ENCODE assay signal across 12 mouse cellular contexts in the genomic region with DNA sequence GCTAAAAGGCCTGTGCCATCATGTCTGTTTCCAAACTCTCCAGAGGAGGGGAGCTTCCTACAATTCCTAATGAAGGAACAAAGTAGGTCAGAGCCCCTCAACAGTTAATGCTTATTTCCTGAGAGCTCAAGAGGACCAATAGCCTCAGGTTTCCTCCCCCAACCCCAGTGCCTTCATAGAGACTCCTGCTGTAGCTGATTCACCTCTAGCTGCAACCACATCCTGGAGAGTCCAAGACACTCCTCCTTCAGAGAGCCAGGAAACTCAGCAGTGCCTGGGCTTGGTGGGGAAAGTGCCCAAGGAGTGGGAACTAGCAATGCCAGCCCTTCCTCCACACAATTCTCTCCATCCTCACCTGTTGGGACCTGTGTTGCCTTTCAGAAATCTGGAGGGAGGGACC. TPM values are rescaled to one million over a fixed set of nuclear protein-coding genes. Genes with fewer than 3 reads are reported as not detected.
A peak's percentile ranks its signal among the peaks of the same experiment; 100 is the strongest.
DNase-seq lines count a peak whose midpoint lies in the region; ATAC-seq and TF ChIP-seq lines count a peak whose summit lies in the region.
"Had no signal": no experiment of that assay in that cellular context is flagged by ENCODE, and none has a peak within 500 bp of the region (broad histone marks: within the 10 kb centered on the region; RNA-seq: fewer than 3 reads in every experiment).

No protein-coding gene starts in this region.

- H3K79me2 ChIP-seq in heart, adult 2 months (replicated peaks; ENCODE audit: control insufficient read depth, insufficient read depth, low read length): no peaks in the 10 kb centered on the region

- TF ChIP-seq EP300 in heart, adult 2 months (IDR thresholded peaks at IDR 0.05; ENCODE audit: insufficient read depth, low read depth, low read length): no peak

- peaks cover 60% of the 10 kb centered on the region for H3K4me1 ChIP-seq in heart, embryonic 10.5 days
- no peaks in the 10 kb centered on the region for H3K4me1 ChIP-seq in heart, adult 2 months (ENCODE audit: control insufficient read depth, insufficient read depth, low read length)
- H3K4me1 ChIP-seq in thymus, adult 2 months (replicated peaks; ENCODE audit: control insufficient read depth, insufficient read depth, low read length): no peaks in the 10 kb centered on the region

- H3K9me3 ChIP-seq in heart, embryonic 10.5 days: no peaks in the 10 kb centered on the region

- no peak for TF ChIP-seq CTCF in heart, adult 2 months (IDR thresholded peaks at IDR 0.05)
- no peak for TF ChIP-seq CTCF in left cerebral cortex, adult 2 months (IDR thresholded peaks at IDR 0.05)
- TF ChIP-seq CTCF in Patski (IDR thresholded peaks at IDR 0.05): no peak
- TF ChIP-seq CTCF in thymus, adult 2 months (IDR thresholded peaks at IDR 0.05; ENCODE audit: borderline replicate concordance, control insufficient read depth, extremely low read depth, insufficient read depth, low read length, poor library complexity): no peak

- CTCF ChIA-PET in Patski (lab: Charles Lee): interaction anchor here (0.7 to 1.8 kb wide), 6 partner anchors 20 to 36 kb away, joined by 3 to 5 read pairs (median 4); no protein-coding TSS in a partner anchor

- H3K36me3 ChIP-seq in heart, embryonic 10.5 days: no peaks in the 10 kb centered on the region
- no peaks in the 10 kb centered on the region for H3K36me3 ChIP-seq in heart, adult 2 months (ENCODE audit: control insufficient read depth, insufficient read depth, low read length)
- no peaks in the 10 kb centered on the region for H3K36me3 ChIP-seq in thymus, adult 2 months (ENCODE audit: control insufficient read depth, insufficient read depth, low read length)

- POLR2A ChIA-PET in Patski (lab: Charles Lee): interaction anchor here (0.9 kb wide), 1 partner anchor 692 kb away, joined by 3 read pairs; no protein-coding TSS in a partner anchor

- peak overlapping the region; percentile 25; the same call in 1 of the 2 replicates for H3K4me3 ChIP-seq in heart, embryonic 10.5 days
- no peak overlapping the region for H3K4me3 ChIP-seq in heart, adult 2 months
- no peak overlapping the region for H3K4me3 ChIP-seq in left cerebral cortex, adult 2 months
- no peak overlapping the region for H3K4me3 ChIP-seq in thymus, adult 2 months (ENCODE audit: control insufficient read depth, insufficient read depth, low read length)

- H3K27me3 ChIP-seq in heart, embryonic 10.5 days (ENCODE audit: insufficient read depth, poor library complexity, severe bottlenecking): peaks cover 43% of the 10 kb centered on the region
- no peaks in the 10 kb centered on the region for H3K27me3 ChIP-seq in heart, adult 2 months (ENCODE audit: control insufficient read depth, insufficient read depth, low read length)
- H3K27me3 ChIP-seq in Patski: no peaks in the 10 kb centered on the region
- no peaks in the 10 kb centered on the region for H3K27me3 ChIP-seq in thymus, adult 2 months (ENCODE audit: control insufficient read depth, insufficient read depth, low read length)

- in situ Hi-C loops in Patski (cut with MboI; ENCODE audit: low pct_unique_long_range_greater_than_20kb): no loop called here

- peak; percentile 65 for ATAC-seq in Patski
- ATAC-seq: hindbrain, embryonic 16.5 days had no signal

- intact Hi-C loops in heart, adult 2 months (cut with DNase I): no loop called here
- intact Hi-C loops in left cerebral cortex, adult 2 months (cut with DNase I): loop anchor here (2.0 kb wide), 1 partner anchor 34 kb away; no protein-coding TSS in a partner anchor
- intact Hi-C loops in left cerebral cortex, postnatal 36 days (cut with DNase I): no loop called here

- peak overlapping the region; percentile 80 for H3K27ac ChIP-seq in heart, embryonic 10.5 days
- no peak overlapping the region for H3K27ac ChIP-seq in heart, adult 2 months
- H3K27ac ChIP-seq in left cerebral cortex, adult 2 months: peak overlapping the region; percentile 83
- no peak overlapping the region for H3K27ac ChIP-seq in thymus, adult 2 months (ENCODE audit: control insufficient read depth, insufficient read depth, low read length)

- H3K9ac ChIP-seq in heart, adult 2 months (ENCODE audit: low read depth, low read length): no peak overlapping the region

- DNase-seq in heart, embryonic 10.5 days (ENCODE audit: low spot score): no peak
- no peak for DNase-seq in heart, adult 2 months
- no peak for DNase-seq in left cerebral cortex, adult 2 months (ENCODE audit: extremely low spot score in 1 of 2, low spot score in 2 of 2)
- DNase-seq in left cerebral cortex, postnatal 36 days (ENCODE audit: low spot score in 2 of 2): no peak
- DNase-seq in Patski (ENCODE audit: low read depth, low spot score): no peak
- DNase-seq in thymus, adult 2 months: peak; percentile 59
- DNase-seq in layer of hippocampus, adult 18-20 months (ENCODE audit: low spot score in 2 of 2): no peak
- no peak for DNase-seq in cerebellum, postnatal 25 days
- DNase-seq: adrenal gland, postnatal 10 days; gastrocnemius, postnatal 14 days; lung, postnatal 4 days had no signal

- no peak for TF ChIP-seq POLR2A in heart, adult 2 months (IDR thresholded peaks at IDR 0.05; ENCODE audit: insufficient read depth, low read depth, low read length)
- no peak for TF ChIP-seq POLR2A in thymus, adult 2 months (IDR thresholded peaks at IDR 0.05; ENCODE audit: control insufficient read depth, extremely low read depth, insufficient read depth, low read length, poor library complexity)

RNA-seq across cellular contexts. Expression of gene Dact2, which starts 31.4 kb away (rescaled TPM):
- polyA plus RNA-seq in heart, embryonic 10.5 days (2016; fragmentation: Nextera tagmentation; extraction: Ambion mirVana): 0.59 and 1.4 TPM in 2 replicates
- 1 to 10 TPM in 1 of 2 experiments, under 1 TPM in 1; 0.80 to 1.4 TPM for total RNA-seq in heart, adult 2 months (2021)
- 0.76 and 1.00 TPM in 2 replicates for polyA plus RNA-seq in heart, adult 2 months (2012; rRNA removed)
- 100 to 1,000 TPM in 1 of 2 experiments, 10 to 100 TPM in 1; 58.6 to 100 TPM for total RNA-seq in left cerebral cortex, adult 2 months (2021)
- total RNA-seq in left cerebral cortex, postnatal 36 days (2021): 100 to 1,000 TPM in 1 of 2 experiments, 10 to 100 TPM in 1; 73.9 to 113 TPM
- 22.1 TPM for polyA plus RNA-seq in Patski (2021)
- 37.4 and 45.8 TPM in 2 replicates for polyA plus RNA-seq in thymus, adult 2 months (2012; rRNA removed)
- total RNA-seq in layer of hippocampus, adult 18-20 months (2021): 10 to 100 TPM; 23.5 to 25.1 TPM

Comparison
In these comparisons a context has a peak if more than half of its experiments do, and no peak if none do; other contexts are left out.
1. H3K27ac ChIP-seq: peak in heart, embryonic 10.5 days (single experiment) and left cerebral cortex, adult 2 months (single experiment); none in heart, adult 2 months (single experiment) and thymus, adult 2 months (single experiment).
2. RNA of gene Dact2, which starts 31.4 kb away (total RNA-seq): 73.9 to 113 TPM in left cerebral cortex, postnatal 36 days, 58.6 to 100 TPM in left cerebral cortex, adult 2 months and 23.5 to 25.1 TPM in layer of hippocampus, adult 18-20 months; 0.80 to 1.4 TPM in heart, adult 2 months; every median in the first group is over 10 times any median in the second.